Mouse (Mus musculus): ENCODE data around the gene Gipc2. TPM values are rescaled to one million over a fixed set of nuclear protein-coding genes. Genes with fewer than 3 reads are reported as not detected.
A peak's percentile ranks its signal among the peaks of the same experiment; 100 is the strongest.
"Not testable (repeated sequence)": the region's sequence is repeated elsewhere in the genome, so short reads cannot be mapped to it uniquely, and the experiment has no call there.

The Gipc2 gene
- total and polyA plus RNA-seq, 2 experiments from 2014 or later, result 12.8 to 13.0 TPM

- H3K27me3 ChIP-seq (ENCODE audit: insufficient read depth, low read length), result no peaks in the 10 kb centered on the region
- no peak for ATAC-seq (ENCODE audit: low FRiP score)
- no peak for DNase-seq (ENCODE audit: low spot score)
- TF ChIP-seq CTCF (IDR thresholded peaks at IDR 0.05), result no peak
- H3K4me2 ChIP-seq (ENCODE audit: low read depth, low read length, poor library complexity, severe bottlenecking), result no peak overlapping the region
- no peaks in the 10 kb centered on the region for H3K9me3 ChIP-seq (ENCODE audit: low read length)
- H3K4me1 ChIP-seq (ENCODE audit: insufficient read depth, low read length), result no peaks in the 10 kb centered on the region
- no peak overlapping the region for H3K4me3 ChIP-seq (ENCODE audit: low read depth, low read length)
- H3K9ac ChIP-seq (replicated peaks; ENCODE audit: low read length, poor library complexity, severe bottlenecking), result no peak overlapping the region
- H3K27ac ChIP-seq (ENCODE audit: low read depth, low read length), result no peak overlapping the region
- no peaks in the 10 kb centered on the region for H3K36me3 ChIP-seq (ENCODE audit: insufficient read depth, low read length)
Measured at GRCm38 (mm10) chr3:152202942-152203341, 36.9 kb upstream of the Gipc2 start.

- no peak for ATAC-seq (ENCODE audit: low FRiP score)
Measured at GRCm38 (mm10) chr3:152201651-152202050, 35.6 kb upstream of the Gipc2 start.

GRCm38 (mm10) chr3:152201181-152201580 lies 35.2 kb upstream of the Gipc2 start:
- Histone ChIP-seq H3K9ac (replicated peaks; ENCODE audit: low read length, poor library complexity, severe bottlenecking) (no peak overlapping the region), H3K9me3 (ENCODE audit: low read length) (no peaks in the 10 kb centered on the region), H3K4me2 (ENCODE audit: low read depth, low read length, poor library complexity, severe bottlenecking) (no peak overlapping the region), H3K27ac (ENCODE audit: low read depth, low read length) (no peak overlapping the region), H3K36me3 (ENCODE audit: insufficient read depth, low read length) (no peaks in the 10 kb centered on the region), H3K4me3 (ENCODE audit: low read depth, low read length) (no peak overlapping the region), H3K4me1 (ENCODE audit: insufficient read depth, low read length) (no peaks in the 10 kb centered on the region), H3K27me3 (ENCODE audit: insufficient read depth, low read length) (no peaks in the 10 kb centered on the region)
- DNase-seq (ENCODE audit: low spot score), result no peak
- WGBS, result 95% methylated on average over 3 of the region's 3 CpGs
- no peak for ATAC-seq (ENCODE audit: low FRiP score)
- no peak for TF ChIP-seq CTCF (IDR thresholded peaks at IDR 0.05)

More at GRCm38 (mm10) chr3:152201651-152202050, 35.6 kb upstream of the Gipc2 start:
- Histone ChIP-seq H3K4me2 (ENCODE audit: low read depth, low read length, poor library complexity, severe bottlenecking) (no peak overlapping the region), H3K9me3 (ENCODE audit: low read length) (no peaks in the 10 kb centered on the region), H3K36me3 (ENCODE audit: insufficient read depth, low read length) (no peaks in the 10 kb centered on the region), H3K9ac (replicated peaks; ENCODE audit: low read length, poor library complexity, severe bottlenecking) (no peak overlapping the region), H3K4me3 (ENCODE audit: low read depth, low read length) (no peak overlapping the region), H3K27me3 (ENCODE audit: insufficient read depth, low read length) (no peaks in the 10 kb centered on the region), H3K4me1 (ENCODE audit: insufficient read depth, low read length) (no peaks in the 10 kb centered on the region), H3K27ac (ENCODE audit: low read depth, low read length) (no peak overlapping the region)
- 88% methylated on average over 2 of the region's 2 CpGs for WGBS
- DNase-seq (ENCODE audit: low spot score), result no peak
- no peak for TF ChIP-seq CTCF (IDR thresholded peaks at IDR 0.05)

GRCm38 (mm10) chr3:152199125-152199524 lies 33.1 kb upstream of the Gipc2 start:
- DNase-seq (ENCODE audit: low spot score), result no peak
- no peak overlapping the region for H3K4me3 ChIP-seq (ENCODE audit: low read depth, low read length)
- no peaks in the 10 kb centered on the region for H3K9me3 ChIP-seq (ENCODE audit: low read length)
- no peaks in the 10 kb centered on the region for H3K36me3 ChIP-seq (ENCODE audit: insufficient read depth, low read length)
- no peak for ATAC-seq (ENCODE audit: low FRiP score)
- H3K4me1 ChIP-seq (ENCODE audit: insufficient read depth, low read length), result no peaks in the 10 kb centered on the region
- H3K27ac ChIP-seq (ENCODE audit: low read depth, low read length), result no peak overlapping the region
- no peak overlapping the region for H3K9ac ChIP-seq (replicated peaks; ENCODE audit: low read length, poor library complexity, severe bottlenecking)
- no peak for TF ChIP-seq CTCF (IDR thresholded peaks at IDR 0.05)
- no peak overlapping the region for H3K4me2 ChIP-seq (ENCODE audit: low read depth, low read length, poor library complexity, severe bottlenecking)
- H3K27me3 ChIP-seq (ENCODE audit: insufficient read depth, low read length), result no peaks in the 10 kb centered on the region
- WGBS, result 64% methylated on average over 3 of the region's 3 CpGs

GRCm38 (mm10) chr3:152197246-152197645 lies 31.2 kb upstream of the Gipc2 start:
- H3K9me3 ChIP-seq (ENCODE audit: low read length); H3K4me3 ChIP-seq (ENCODE audit: low read depth, low read length); H3K4me2 ChIP-seq (ENCODE audit: low read depth, low read length, poor library complexity, severe bottlenecking); H3K27me3 ChIP-seq (ENCODE audit: insufficient read depth, low read length); H3K4me1 ChIP-seq (ENCODE audit: insufficient read depth, low read length); H3K36me3 ChIP-seq (ENCODE audit: insufficient read depth, low read length); H3K9ac ChIP-seq (replicated peaks; ENCODE audit: low read length, poor library complexity, severe bottlenecking); ATAC-seq (ENCODE audit: low FRiP score); DNase-seq (ENCODE audit: low spot score); H3K27ac ChIP-seq (ENCODE audit: low read depth, low read length): not testable (repeated sequence)
- WGBS, result 48% methylated on average over 2 of the region's 2 CpGs

GRCm38 (mm10) chr3:152193635-152194097 lies 27.6 kb upstream of the Gipc2 start:
- ATAC-seq (ENCODE audit: low FRiP score) (peak; percentile 97), DNase-seq (ENCODE audit: low spot score) (peak; percentile 97)
- Histone ChIP-seq H3K4me1 (ENCODE audit: insufficient read depth, low read length) (0 out of 2 replicates have a peak, but pooled peaks cover 4% of the 10 kb centered on the region), H3K4me3 (ENCODE audit: low read depth, low read length) (peak overlapping the region; percentile 57), H3K36me3 (ENCODE audit: insufficient read depth, low read length) (no peaks in the 10 kb centered on the region), H3K9me3 (ENCODE audit: low read length) (no peaks in the 10 kb centered on the region), H3K27me3 (ENCODE audit: insufficient read depth, low read length) (no peaks in the 10 kb centered on the region), H3K9ac (replicated peaks; ENCODE audit: low read length, poor library complexity, severe bottlenecking) (peak overlapping the region; percentile 53), H3K27ac (ENCODE audit: low read depth, low read length) (peak overlapping the region; percentile 73), H3K4me2 (ENCODE audit: low read depth, low read length, poor library complexity, severe bottlenecking) (peak overlapping the region; percentile 50)
- peak; percentile 31 for TF ChIP-seq CTCF (IDR thresholded peaks at IDR 0.05)
- WGBS, result under 1% methylated on average over 17 of the region's 17 CpGs

Data from midbrain, postnatal 0 days (tissue).